Mouse (Mus musculus): ENCODE results near the gene Spag9.

DNA sequence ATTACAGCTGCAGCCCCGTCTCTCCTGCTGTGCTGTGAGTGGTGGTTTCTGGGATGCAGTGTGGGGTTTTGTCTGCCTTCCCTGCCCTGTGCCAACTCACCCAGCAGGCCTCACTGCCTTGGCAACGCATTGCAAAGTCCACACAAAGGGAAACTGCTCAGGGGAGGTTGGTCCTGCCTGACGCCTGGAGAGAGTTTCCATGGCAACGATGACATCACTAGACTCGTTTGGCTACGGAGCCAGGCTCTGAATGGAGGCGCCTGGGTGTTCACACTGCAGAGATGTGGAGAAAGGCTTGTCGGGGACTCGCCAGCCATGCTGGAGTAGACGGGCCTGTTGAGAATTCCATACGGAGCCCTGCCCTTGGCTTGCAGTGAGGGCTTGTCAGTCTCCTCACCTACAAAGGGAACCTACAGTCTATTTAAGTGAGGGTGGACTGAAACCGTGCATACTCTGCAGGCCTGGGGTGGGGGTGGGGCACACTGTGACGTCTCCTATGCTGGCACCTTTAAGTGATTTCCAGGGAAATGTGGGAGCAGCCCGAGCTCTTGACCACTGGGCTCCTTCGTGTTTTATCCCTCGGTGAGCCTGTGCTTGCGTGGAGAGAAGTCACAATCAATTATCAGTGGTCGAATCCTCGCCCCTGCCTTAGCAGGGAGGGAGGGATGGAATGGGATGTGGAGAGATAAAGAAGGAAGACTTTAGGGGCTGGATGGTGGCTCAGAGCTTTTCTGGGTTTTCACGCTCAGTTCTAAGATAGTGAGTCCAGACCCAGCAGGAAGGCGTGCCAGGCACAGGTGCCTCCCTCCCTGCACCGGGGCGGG lies 164.8 kb downstream of the Spag9 start:
- TF ChIP-seq EP300 (IDR thresholded peaks at IDR 0.05; ENCODE audit: insufficient read depth, low read depth, low read length) (0 out of 2 replicates have a peak, but pooled peaks have one; percentile 36), POLR2A (IDR thresholded peaks at IDR 0.05; ENCODE audit: insufficient read depth, low read depth, low read length) (no peak), CTCF (IDR thresholded peaks at IDR 0.05) (no peak)

Data from heart, adult 2 months (tissue).